Mouse (Mus musculus) forebrain, postnatal 0 days (tissue): ENCODE data around the gene Cand1. TPM values are rescaled to one million over a fixed set of nuclear protein-coding genes. Genes with fewer than 3 reads are reported as not detected.
A peak's percentile ranks its signal among the peaks of the same experiment; 100 is the strongest.

Experiments used
- ATAC-seq: fragments of 200-750 bp; cut with Nextera tagmentation; 2 replicates; pipeline ENCODE4 v1.8.0; 2017; ENCODE audit warnings: mild to moderate bottlenecking, moderate library complexity
- DNase-seq: peaks from one replicate; pipeline ENCODE4 v3.0.0-alpha.2; 2015
- H3K27ac ChIP-seq: fragments of 300-500 bp; sonication (generic); 2 replicates; pipeline ENCODE4 v1.5.1; 2014; ENCODE audit warnings: low read depth, mild to moderate bottlenecking, antibody characterized with exemption, low read length, moderate library complexity, mixed read lengths
- H3K27me3 ChIP-seq: fragments of 300-500 bp; sonication (generic); 2 replicates; pipeline ENCODE4 v1.6.1; 2014; ENCODE audit warnings: mild to moderate bottlenecking, low read length, mixed read lengths; ENCODE audit not compliant: insufficient read depth
- H3K36me3 ChIP-seq: fragments of 300-500 bp; sonication (generic); 2 replicates; pipeline ENCODE4 v1.6.1; 2014; ENCODE audit warnings: mild to moderate bottlenecking, moderate library complexity; ENCODE audit not compliant: insufficient read depth
- H3K4me1 ChIP-seq: fragments of 300-500 bp; sonication (generic); 2 replicates; pipeline ENCODE4 v1.6.1; 2014; ENCODE audit warnings: antibody characterized with exemption; ENCODE audit not compliant: insufficient read depth
- H3K4me2 ChIP-seq: fragments of 300-500 bp; sonication (generic); 2 replicates; pipeline ENCODE4 v1.6.1; 2014; ENCODE audit warnings: low read depth, mild to moderate bottlenecking, moderate library complexity
- H3K4me3 ChIP-seq: fragments of 300-500 bp; sonication (generic); 2 replicates; pipeline ENCODE4 v1.5.1; 2014; ENCODE audit warnings: low read depth, low read length, mixed read lengths
- H3K9ac ChIP-seq: fragments of 300-500 bp; sonication (generic); 2 replicates; pipeline ENCODE4 v1.6.1; 2014; ENCODE audit warnings: mild to moderate bottlenecking
- H3K9me3 ChIP-seq: fragments of 300-500 bp; sonication (generic); 2 replicates; pipeline ENCODE4 v1.6.1; 2016; ENCODE audit warnings: low read length
- CTCF ChIP-seq: sonication (generic); IDR thresholded peaks from 2 replicates; pipeline ENCODE4 v1.5.1; 2016; ENCODE audit warnings: antibody characterized with exemption, control low read depth, low read depth
- WGBS: fragments of 180-500 bp; shearing (Covaris S2); extraction: QIAGEN DNeasy Blood & Tissue Kit; methylation state at CpG from one replicate; pipeline ENCODE4 v1.1.7; 2014; 5-methylcytosine and 5-hydroxymethylcytosine counted together
- polyA plus RNA-seq: library from polyadenylated mRNA; unstranded; fragments of >200 nt; fragmentation: Nextera tagmentation; extraction: Ambion mirVana; gene quantifications from 2 replicates; pipeline ENCODE4 v1.2.1, GENCODE M21; 2015
- total RNA-seq: library from RNA; depleted of rRNA; stranded (reverse); fragments of >200 nt; gene quantifications from 2 replicates; pipeline ENCODE4 v1.2.3, GENCODE M21; 2014

The Cand1 gene
- total and polyA plus RNA-seq, 2 experiments from 2014 or later, result 28.6 to 116 TPM

DNA sequence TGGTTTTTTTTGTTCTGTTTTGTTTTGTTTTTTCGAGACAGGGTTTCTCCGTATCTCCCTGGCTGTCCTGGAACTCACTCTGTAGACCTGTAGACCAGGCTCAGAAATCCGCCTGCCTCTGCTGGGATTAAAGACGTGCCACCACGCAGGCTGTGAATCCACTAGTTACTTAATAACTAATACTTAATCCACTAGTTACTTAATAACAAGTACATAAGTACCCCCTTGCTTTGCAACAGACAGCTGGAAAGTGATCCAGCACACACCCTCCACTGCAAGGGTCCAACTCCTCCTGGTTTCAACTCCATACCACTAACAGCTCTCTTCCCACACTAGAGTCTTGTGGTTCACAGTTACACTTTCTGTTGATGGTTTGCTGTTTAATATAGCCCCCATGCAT lies 8.3 kb downstream of the Cand1 start:
- ATAC-seq, result no peak
- H3K36me3 ChIP-seq, result no peaks in the 10 kb centered on the region
- DNase-seq, result no peak
- no peak overlapping the region for H3K4me3 ChIP-seq
- no peaks in the 10 kb centered on the region for H3K9me3 ChIP-seq
- H3K4me2 ChIP-seq, result no peak overlapping the region
- H3K27ac ChIP-seq, result no peak overlapping the region
- WGBS, result 81% methylated on average over 5 of the region's 5 CpGs
- TF ChIP-seq CTCF, result no peak
- no peak overlapping the region for H3K9ac ChIP-seq
- 0 out of 2 replicates have a peak, but pooled peaks cover 3% of the 10 kb centered on the region for H3K4me1 ChIP-seq
- no peaks in the 10 kb centered on the region for H3K27me3 ChIP-seq

DNA sequence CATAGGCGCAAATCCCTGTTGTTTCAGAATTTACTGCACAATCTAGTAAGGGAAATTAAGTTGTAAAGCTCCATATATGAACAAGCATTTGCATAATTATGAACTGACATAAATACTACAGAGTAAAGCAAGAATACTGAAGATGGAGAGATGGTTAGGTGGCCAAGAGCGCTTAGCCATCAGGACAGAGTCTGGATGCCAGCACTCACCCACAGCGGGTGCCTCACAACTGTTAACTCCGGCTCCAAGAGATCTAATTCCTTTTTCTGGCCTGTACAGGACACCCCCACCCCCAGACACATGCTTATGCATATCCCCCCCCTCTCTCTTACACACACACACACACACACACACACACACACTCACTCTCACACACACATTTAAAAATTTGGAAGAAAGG lies 9.2 kb downstream of the Cand1 start:
- Histone ChIP-seq H3K27ac (no peak overlapping the region), H3K4me2 (no peak overlapping the region), H3K4me1 (0 out of 2 replicates have a peak, but pooled peaks cover 3% of the 10 kb centered on the region), H3K4me3 (no peak overlapping the region), H3K27me3 (no peaks in the 10 kb centered on the region), H3K9me3 (no peaks in the 10 kb centered on the region), H3K36me3 (no peaks in the 10 kb centered on the region), H3K9ac (no peak overlapping the region)
- no peak for DNase-seq
- TF ChIP-seq CTCF, result no peak
- no peak for ATAC-seq
- WGBS, result 71% methylated on average over 4 of the region's 4 CpGs

DNA sequence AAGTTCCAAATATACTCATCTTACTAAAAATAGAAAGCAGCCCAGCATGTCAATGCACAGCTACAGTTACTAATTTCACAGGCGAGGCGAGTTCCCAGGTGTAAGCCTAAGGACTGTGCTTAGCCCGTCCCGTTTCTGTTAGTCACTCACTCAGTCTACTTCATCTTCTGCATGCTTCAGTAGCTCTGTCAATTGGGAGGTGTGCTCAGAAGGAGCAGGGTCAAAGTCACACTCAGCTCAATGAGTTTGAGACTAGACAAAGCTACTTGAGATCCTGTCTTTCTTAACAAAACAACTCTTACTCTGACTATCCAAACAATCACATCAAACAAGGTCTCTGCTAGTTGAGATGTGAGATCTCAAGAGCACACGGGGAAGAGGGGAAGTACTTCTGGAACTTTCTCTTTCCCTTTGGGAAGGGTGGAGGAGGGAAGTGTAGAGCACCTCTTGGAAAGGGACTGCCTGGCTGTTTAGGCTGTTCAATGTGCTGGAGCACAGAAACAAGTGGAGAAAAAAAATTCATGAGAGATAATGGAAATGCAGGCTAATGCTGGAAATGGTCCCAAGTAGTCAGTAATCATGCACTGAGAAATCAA lies 9.7 kb downstream of the Cand1 start:
- no peak for ATAC-seq

DNA sequence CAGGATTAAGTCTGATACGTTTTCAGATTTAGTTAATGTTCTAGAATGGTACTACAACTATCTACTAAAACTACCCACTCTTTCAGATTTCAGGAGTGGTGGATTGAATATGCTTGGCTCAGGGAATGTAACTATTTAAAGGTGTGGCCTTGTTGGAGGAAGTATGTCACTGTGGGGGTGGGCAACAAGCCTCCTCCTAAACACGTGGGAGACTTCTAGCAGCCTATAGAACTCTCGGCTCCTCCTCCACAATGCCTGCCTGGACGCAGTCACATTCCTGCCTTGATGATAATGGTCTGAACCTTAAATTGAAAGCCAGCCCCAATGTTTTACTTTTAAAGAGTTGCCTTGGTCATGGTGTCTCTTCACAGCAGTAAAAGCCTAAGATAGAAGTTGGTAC lies 16.2 kb downstream of the Cand1 start:
- no peak for TF ChIP-seq CTCF
- Histone ChIP-seq H3K9me3 (no peaks in the 10 kb centered on the region), H3K4me2 (no peak overlapping the region), H3K27ac (no peak overlapping the region), H3K36me3 (peaks cover 8% of the 10 kb centered on the region; the same call in 1 of the 2 replicates), H3K27me3 (no peaks in the 10 kb centered on the region), H3K4me3 (no peak overlapping the region), H3K4me1 (no peaks in the 10 kb centered on the region), H3K9ac (no peak overlapping the region)
- 83% methylated on average over 4 of the region's 4 CpGs for WGBS
- ATAC-seq (no peak), DNase-seq (no peak)

More for the DNA sequence above, 9.7 kb downstream of the Cand1 start:
- no peaks in the 10 kb centered on the region for H3K36me3 ChIP-seq
- no peaks in the 10 kb centered on the region for H3K9me3 ChIP-seq
- 76% methylated on average over 5 of the region's 5 CpGs for WGBS
- 0 out of 2 replicates have a peak, but pooled peaks cover 3% of the 10 kb centered on the region for H3K4me1 ChIP-seq
- H3K9ac ChIP-seq, result no peak overlapping the region
- no peak overlapping the region for H3K27ac ChIP-seq
- no peak for TF ChIP-seq CTCF
- no peak overlapping the region for H3K4me2 ChIP-seq
- no peak for DNase-seq
- no peak overlapping the region for H3K4me3 ChIP-seq
- no peaks in the 10 kb centered on the region for H3K27me3 ChIP-seq

DNA sequence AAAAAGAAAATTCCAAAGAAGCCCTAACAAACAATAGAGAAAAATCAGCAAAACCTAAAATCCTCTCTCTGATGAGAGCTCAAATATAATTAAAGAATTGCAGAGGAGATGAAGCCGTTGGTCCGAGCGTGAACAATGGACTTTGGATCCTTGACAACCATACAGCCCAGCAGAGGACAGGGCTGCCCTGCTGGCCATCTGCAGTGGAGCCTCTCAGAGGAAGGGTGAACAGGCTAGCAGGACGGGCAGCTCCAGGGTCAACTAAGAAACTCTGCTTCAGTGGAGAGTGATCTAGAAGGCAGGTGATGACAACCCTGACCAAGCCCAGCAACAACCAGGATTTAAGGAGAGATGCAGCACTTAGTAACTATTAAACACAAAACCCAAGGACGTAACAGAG lies 18.2 kb downstream of the Cand1 start:
- WGBS, result 54% methylated on average over 5 of the region's 5 CpGs
- H3K4me1 ChIP-seq, result no peaks in the 10 kb centered on the region
- DNase-seq (no peak), ATAC-seq (no peak)
- H3K27ac ChIP-seq, result no peak overlapping the region
- H3K4me3 ChIP-seq, result no peak overlapping the region
- no peak for TF ChIP-seq CTCF
- H3K4me2 ChIP-seq, result no peak overlapping the region
- H3K9me3 ChIP-seq, result no peaks in the 10 kb centered on the region
- no peak overlapping the region for H3K9ac ChIP-seq
- H3K36me3 ChIP-seq, result peaks cover 9% of the 10 kb centered on the region; the same call in 1 of the 2 replicates
- H3K27me3 ChIP-seq, result no peaks in the 10 kb centered on the region

DNA sequence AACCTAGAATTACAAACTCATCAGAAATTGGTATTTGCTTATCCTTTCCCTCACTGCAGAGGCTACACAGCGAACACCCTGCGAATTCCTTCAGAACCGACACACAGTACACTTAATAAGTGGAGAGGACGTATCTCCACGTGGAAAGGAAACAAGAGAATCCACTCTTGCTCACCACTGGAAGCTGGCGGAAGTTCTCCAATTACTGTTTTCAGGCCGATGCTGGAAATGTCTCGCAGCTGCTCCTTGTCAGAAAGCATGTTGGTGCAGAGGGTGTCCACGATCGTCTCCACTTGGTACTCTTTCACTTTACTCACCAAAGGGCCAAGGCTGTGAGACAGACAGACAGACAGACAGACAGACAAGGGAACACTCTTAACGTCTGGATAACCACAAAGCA lies 20.4 kb downstream of the Cand1 start:
- H3K4me3 ChIP-seq, result no peak overlapping the region
- TF ChIP-seq CTCF, result no peak
- H3K4me1 ChIP-seq, result no peaks in the 10 kb centered on the region
- no peak overlapping the region for H3K27ac ChIP-seq
- no peak overlapping the region for H3K9ac ChIP-seq
- no peak for DNase-seq
- ATAC-seq, result no peak
- peaks cover 7% of the 10 kb centered on the region for H3K36me3 ChIP-seq
- no peaks in the 10 kb centered on the region for H3K27me3 ChIP-seq
- WGBS, result 72% methylated on average over 11 of the region's 11 CpGs
- H3K4me2 ChIP-seq, result no peak overlapping the region
- no peaks in the 10 kb centered on the region for H3K9me3 ChIP-seq

DNA sequence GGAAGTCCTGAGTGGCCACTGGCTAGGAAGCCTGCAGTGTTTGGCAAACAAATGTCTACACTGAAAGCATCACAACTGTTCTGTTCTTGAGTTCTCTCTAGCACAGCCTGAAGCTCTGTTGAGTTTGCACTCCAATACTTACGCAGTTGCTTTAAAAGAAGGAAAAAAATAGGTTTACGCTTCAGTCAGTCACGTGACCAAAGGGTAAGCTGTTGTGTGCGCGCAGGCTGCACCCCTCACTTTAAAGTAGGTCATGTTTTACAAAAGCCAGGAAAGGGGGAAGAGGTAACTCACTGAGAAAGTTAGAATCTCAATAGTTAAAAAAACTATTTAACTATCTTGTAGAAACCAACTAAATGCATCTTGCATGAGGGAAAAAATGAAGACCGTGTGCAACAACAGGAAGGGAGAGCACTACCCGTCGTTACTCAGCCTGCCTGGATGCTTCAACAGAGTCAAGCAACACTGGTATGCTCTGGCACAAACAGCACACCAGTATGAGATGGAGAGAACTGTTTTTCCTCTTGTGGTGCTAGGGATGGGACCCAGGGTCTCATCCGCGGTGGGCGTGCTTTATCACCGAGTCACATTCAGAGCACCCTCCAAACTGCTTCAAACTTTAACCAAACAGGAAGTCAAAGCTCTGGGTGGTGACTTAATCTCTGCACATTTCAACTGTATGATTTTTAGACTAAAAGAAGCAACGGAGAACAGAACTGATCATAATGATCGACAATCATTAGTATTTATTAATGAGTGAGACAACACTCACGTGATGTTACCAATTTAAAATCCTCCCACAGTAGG lies 21.4 kb downstream of the Cand1 start:
- Histone ChIP-seq H3K27ac (no peak overlapping the region), H3K4me3 (no peak overlapping the region), H3K4me1 (no peaks in the 10 kb centered on the region), H3K27me3 (no peaks in the 10 kb centered on the region), H3K9ac (no peak overlapping the region), H3K9me3 (no peaks in the 10 kb centered on the region), H3K4me2 (no peak overlapping the region), H3K36me3 (peaks cover 9% of the 10 kb centered on the region)
- DNase-seq, result peak; percentile 17
- no peak for TF ChIP-seq CTCF
- 82% methylated on average over 15 of the region's 15 CpGs for WGBS
- ATAC-seq, result no peak
